Mouse (Mus musculus) activated CD4-positive, CD25-positive, alpha-beta regulatory T cell (primary cell): ENCODE measurements around the gene Tm4sf4. TPM values are rescaled to one million over a fixed set of nuclear protein-coding genes. Genes with fewer than 3 reads are reported as not detected.

Source experiments
- polyA plus RNA-seq, 2 experiments: library from polyadenylated mRNA; unstranded; fragments of 100-300 nt; shearing (Covaris generic); gene quantifications; one replicate each; pipeline ENCODE4 v1.2.1; 2017

Gene Tm4sf4
- polyA plus RNA-seq: not detected

DNA sequence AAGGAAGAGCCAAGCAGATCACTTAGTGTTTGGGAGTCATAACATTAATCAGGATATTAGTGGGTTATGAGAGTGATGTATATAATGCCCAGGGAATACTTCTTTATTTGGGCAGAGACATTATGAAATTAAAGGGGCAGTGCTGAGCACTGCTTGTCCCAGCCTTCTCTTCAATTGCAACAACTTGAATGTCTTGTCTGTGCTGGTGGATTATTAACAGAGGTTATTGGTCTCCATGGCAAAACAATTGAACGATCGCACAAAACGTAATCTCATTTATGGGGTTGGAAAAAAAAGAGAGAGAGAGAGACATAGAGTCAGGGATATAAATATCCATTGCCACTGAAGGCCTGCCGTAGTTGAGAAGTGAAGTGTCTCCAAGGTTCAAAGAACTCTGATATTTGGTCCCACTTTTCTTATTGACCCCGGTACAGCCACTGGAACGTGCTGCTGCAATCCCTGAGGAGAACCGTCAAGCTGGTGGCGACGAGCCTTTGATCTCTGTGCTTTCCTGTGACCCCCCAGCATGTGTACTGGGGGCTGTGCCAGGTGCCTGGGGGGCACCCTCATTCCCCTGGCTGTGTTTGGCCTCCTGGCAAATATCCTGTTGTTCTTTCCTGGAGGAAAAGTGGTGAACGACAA lies at the start of gene Tm4sf4:
Tm4sf4 (plus strand) TSS at position 226 of the 642 bp plus-strand sequence.

Other genes starting within 250 kb of the Tm4sf4 start
- gene Tm4sf1, start 123.3 kb upstream of the Tm4sf4 start, polyA plus RNA-seq: under 1 TPM in 1 of 2 experiments, not detected in 1; 0.70 TPM
- under 1 TPM in 1 of 2 experiments, not detected in 1; 0.23 TPM for gene Wwtr1, start 150.6 kb downstream of the Tm4sf4 start, polyA plus RNA-seq
- gene Commd2, start 226.4 kb downstream of the Tm4sf4 start, polyA plus RNA-seq: 10 to 100 TPM; 71.7 to 78.6 TPM